Mouse (Mus musculus) ES-E14 (cell line): ENCODE results near the gene Ints3.

Experiments used
- CHD2 ChIP-seq: IDR thresholded peaks from 2 replicates; pipeline ENCODE4 v1.6.1; 2014; ENCODE audit warnings: mild to moderate bottlenecking, low read depth, low read length, inconsistent platforms
- HCFC1 ChIP-seq: IDR thresholded peaks from 2 replicates; pipeline ENCODE4 v1.6.1; 2012; ENCODE audit warnings: low read length, inconsistent platforms, borderline replicate concordance; ENCODE audit not compliant: insufficient read depth
- MAFK ChIP-seq: IDR thresholded peaks from 2 replicates; pipeline ENCODE4 v1.6.1; 2014; ENCODE audit warnings: mild to moderate bottlenecking, low read depth, low read length, inconsistent platforms; ENCODE audit not compliant: insufficient read depth
- ZC3H11A ChIP-seq: IDR thresholded peaks from 2 replicates; pipeline ENCODE4 v1.6.1; 2012; ENCODE audit warnings: low read depth, mild to moderate bottlenecking, inconsistent platforms, low read length, borderline replicate concordance
- ZNF384 ChIP-seq: IDR thresholded peaks from 2 replicates; pipeline ENCODE4 v1.6.1; 2012; ENCODE audit warnings: low read depth, low read length, inconsistent platforms

- TF ChIP-seq CHD2 (no peak), MAFK (no peak), ZC3H11A (no peak), HCFC1 (no peak), ZNF384 (no peak)
These were observed 71.1 kb downstream of the Ints3 start for GRCm38 (mm10) chr3:90362346-90362745.
